Mouse (Mus musculus) liver, embryonic 14.5 days (tissue): ENCODE measurements around the gene Prrt3.

Experiments used
- CTCF ChIP-seq: IDR thresholded peaks from 2 replicates; pipeline ENCODE4 v1.5.1; 2016; ENCODE audit warnings: antibody characterized with exemption, low read depth, control low read depth
- EP300 ChIP-seq: IDR thresholded peaks from 2 replicates; pipeline ENCODE4 v1.6.1; 2016; ENCODE audit warnings: antibody characterized with exemption, low read depth

DNA sequence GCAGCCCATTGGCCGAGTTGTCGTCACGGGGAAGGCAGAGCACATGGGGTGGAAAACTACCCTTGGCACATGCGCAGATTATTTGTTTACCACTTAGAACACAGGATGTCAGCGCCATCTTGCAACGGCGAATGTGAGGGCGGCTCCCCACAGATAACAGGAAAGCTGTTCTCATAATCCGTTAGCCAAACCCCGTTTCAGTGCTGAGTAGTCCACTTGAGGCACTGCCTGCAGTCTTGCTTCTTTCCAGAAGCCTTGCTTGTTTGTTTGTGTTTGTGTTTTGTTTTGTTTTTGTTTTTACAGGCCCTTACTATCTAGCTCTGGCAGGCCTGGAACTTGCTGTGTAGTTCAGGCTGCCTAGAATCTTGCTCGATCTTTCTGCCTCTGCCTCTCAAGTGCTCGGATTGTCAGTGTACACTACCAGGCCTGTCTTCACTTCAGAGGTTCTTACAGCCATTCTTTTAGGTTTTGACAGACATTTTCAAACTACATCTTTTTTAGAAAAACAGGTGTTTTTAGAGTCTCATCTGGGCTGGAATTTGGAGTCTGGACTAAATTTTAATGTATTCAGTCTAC, 42.3 kb upstream of the Prrt3 start:
- no peak for TF ChIP-seq CTCF
- TF ChIP-seq EP300 = peak; percentile 20; the same call in 1 of the 2 replicates
